Mouse (Mus musculus) erythroblast, embryonic 14.5 days (primary cell): ENCODE data around the gene Cntnap5a.

ENCODE experiments used
- GATA1 ChIP-seq: IDR thresholded peaks from 2 replicates; pipeline ENCODE4 v1.6.1; 2012; ENCODE audit warnings: low read length, inconsistent platforms, mixed read lengths
- TAL1 ChIP-seq: IDR thresholded peaks from 3 replicates; pipeline ENCODE4 v1.6.1; 2012; ENCODE audit warnings: low read length, inconsistent platforms, mixed read lengths

DNA sequence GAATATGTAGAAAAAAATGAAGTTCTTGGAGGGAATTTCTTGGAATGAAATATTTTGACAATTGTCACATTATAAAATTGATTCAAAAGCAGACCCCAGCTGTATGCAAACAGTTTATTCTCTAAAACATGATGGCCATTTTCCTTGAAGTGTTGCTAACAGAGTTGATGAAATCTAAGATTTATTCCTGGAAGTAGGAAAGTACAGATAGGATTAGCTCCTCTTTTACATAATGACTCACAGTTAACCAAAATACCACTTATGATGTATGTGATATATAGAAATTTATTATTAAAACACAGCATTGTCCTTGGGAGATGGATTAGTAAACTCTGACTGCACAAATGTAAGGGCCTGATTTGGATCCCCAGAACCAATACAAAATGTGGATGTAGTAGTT, 669.1 kb downstream of the Cntnap5a start:
- TF ChIP-seq GATA1 (no peak), TAL1 (no peak)
